Mouse (Mus musculus) myocyte (in vitro differentiated cells): ENCODE measurements around the gene Tgfb1i1. TPM values are rescaled to one million over a fixed set of nuclear protein-coding genes. Genes with fewer than 3 reads are reported as not detected.

Experiments used
- H3K27me3 ChIP-seq: one replicate; pipeline ENCODE4 v1.6.1; 2011; ENCODE audit not compliant: control insufficient read depth, insufficient read depth, insufficient read length
- H3K36me3 ChIP-seq: one replicate; pipeline ENCODE4 v1.6.1; 2011; ENCODE audit not compliant: control insufficient read depth, insufficient read depth
- H3K4me2 ChIP-seq: one replicate; pipeline ENCODE4 v1.6.1; 2011; ENCODE audit warnings: low read depth, control low read depth
- H3K4me3 ChIP-seq: one replicate; pipeline ENCODE4 v1.5.1; 2011; ENCODE audit warnings: mild to moderate bottlenecking, control low read depth, moderate library complexity
- H3K79me2 ChIP-seq: one replicate; pipeline ENCODE4 v1.6.1; 2011; ENCODE audit not compliant: control insufficient read depth, insufficient read depth
- H3ac ChIP-seq: one replicate; pipeline ENCODE4 v1.6.1; 2011; ENCODE audit not compliant: control insufficient read depth, insufficient read length
- CEBPB ChIP-seq: IDR thresholded peaks from 2 replicates; pipeline ENCODE4 v1.6.1; 2011; ENCODE audit warnings: mild to moderate bottlenecking, moderate library complexity; ENCODE audit not compliant: poor library complexity, insufficient read depth, severe bottlenecking
- E2F4 ChIP-seq: IDR thresholded peaks from one replicate; pipeline ENCODE4 v1.6.1; 2011; ENCODE audit warnings: mild to moderate bottlenecking, control low read depth, moderate library complexity; ENCODE audit not compliant: insufficient read depth
- MAX ChIP-seq: IDR thresholded peaks from one replicate; pipeline ENCODE4 v1.6.1; 2011; ENCODE audit warnings: low read depth, mild to moderate bottlenecking, control low read depth
- MYOD1 ChIP-seq, 3 experiments: IDR thresholded peaks; one replicate each; pipeline ENCODE4 v1.6.1; 2011; ENCODE audit warnings: control low read depth in 2 of 3, low read depth in 2 of 3, mild to moderate bottlenecking in 2 of 3, moderate library complexity in 1 of 3; ENCODE audit not compliant: insufficient read length in 2 of 3, control insufficient read depth in 1 of 3
- MYOG ChIP-seq, 3 experiments: IDR thresholded peaks; one replicate each; pipeline ENCODE4 v1.6.1; 2011; ENCODE audit warnings: control low read depth in 2 of 3, low read depth in 2 of 3, mild to moderate bottlenecking in 2 of 3; ENCODE audit not compliant: insufficient read length in 2 of 3, control insufficient read depth in 1 of 3, insufficient read depth in 1 of 3
- POLR2A ChIP-seq: IDR thresholded peaks from one replicate; pipeline ENCODE4 v1.6.1; 2011; ENCODE audit warnings: low read depth, mild to moderate bottlenecking, control low read depth, moderate library complexity; ENCODE audit not compliant: insufficient read length
- POLR2AphosphoS2 ChIP-seq: IDR thresholded peaks from one replicate; pipeline ENCODE4 v1.6.1; 2011; ENCODE audit warnings: low read depth, control low read depth; ENCODE audit not compliant: insufficient read length
- REST ChIP-seq: IDR thresholded peaks from one replicate; pipeline ENCODE4 v1.6.1; 2011; ENCODE audit warnings: mild to moderate bottlenecking, control low read depth, moderate library complexity; ENCODE audit not compliant: insufficient read depth, insufficient read length
- SRF ChIP-seq: IDR thresholded peaks from one replicate; pipeline ENCODE4 v1.6.1; 2011; ENCODE audit warnings: low read depth; ENCODE audit not compliant: control insufficient read depth, insufficient read length
- TCF12 ChIP-seq: IDR thresholded peaks from one replicate; pipeline ENCODE4 v1.6.1; 2011; ENCODE audit warnings: mild to moderate bottlenecking, control low read depth; ENCODE audit not compliant: poor library complexity, insufficient read depth, severe bottlenecking
- TCF3 ChIP-seq: IDR thresholded peaks from one replicate; pipeline ENCODE4 v1.6.1; 2011; ENCODE audit warnings: low read depth, control low read depth; ENCODE audit not compliant: insufficient read length
- USF1 ChIP-seq: IDR thresholded peaks from one replicate; pipeline ENCODE4 v1.6.1; 2011; ENCODE audit warnings: low read depth, mild to moderate bottlenecking, control low read depth, moderate library complexity
- polyA plus RNA-seq: library from polyadenylated mRNA; unstranded; fragments of >200 nt; fragmentation: generic; extraction: Trizol; gene quantifications from one replicate; pipeline ENCODE4 v1.2.1, GENCODE M21; 2012; ENCODE audit warnings: missing spikeins

Tgfb1i1 gene
- polyA plus RNA-seq, 1 experiment = 58.1 TPM

GRCm38 (mm10) chr7:128284047-128284446 is 37.4 kb downstream of the Tgfb1i1 start:
- Histone ChIP-seq H3K27me3 (no peaks in the 10 kb centered on the region), H3ac (no peak overlapping the region), H3K79me2 (no peaks in the 10 kb centered on the region), H3K36me3 (peaks cover 6% of the 10 kb centered on the region), H3K4me3 (no peak overlapping the region), H3K4me2 (no peak overlapping the region)
- TF ChIP-seq MYOG (IDR thresholded peaks at IDR 0.05; ENCODE audit: control insufficient read depth in 1 of 3, insufficient read depth in 1 of 3, insufficient read length in 2 of 3, low read depth in 2 of 3) (no peak), TCF12 (no peak), E2F4 (no peak), POLR2A (no peak), POLR2AphosphoS2 (no peak), REST (no peak), TCF3 (no peak), CEBPB (no peak), MYOD1 (IDR thresholded peaks at IDR 0.05; ENCODE audit: control insufficient read depth in 1 of 3, insufficient read length in 2 of 3, low read depth in 2 of 3) (no peak), MAX (no peak)

GRCm38 (mm10) chr7:128285060-128285459 is 38.4 kb downstream of the Tgfb1i1 start:
- Histone ChIP-seq H3K4me2 (no peak overlapping the region), H3K36me3 (peaks cover 6% of the 10 kb centered on the region)

GRCm38 (mm10) chr7:128288923-128289544 is 42.4 kb downstream of the Tgfb1i1 start:
- Histone ChIP-seq H3K79me2 (no peaks in the 10 kb centered on the region), H3K27me3 (no peaks in the 10 kb centered on the region), H3K36me3 (no peaks in the 10 kb centered on the region), H3K4me3 (no peak overlapping the region), H3ac (no peak overlapping the region), H3K4me2 (no peak overlapping the region)
- TF ChIP-seq USF1 (peak; percentile 28), TCF3 (no peak)

More at GRCm38 (mm10) chr7:128285060-128285459, 38.4 kb downstream of the Tgfb1i1 start:
- no peak overlapping the region for H3K4me3 ChIP-seq
- no peak overlapping the region for H3ac ChIP-seq
- no peak for TF ChIP-seq MAX
- no peak for TF ChIP-seq MYOD1 (IDR thresholded peaks at IDR 0.05; ENCODE audit: control insufficient read depth in 1 of 3, insufficient read length in 2 of 3, low read depth in 2 of 3)
- no peaks in the 10 kb centered on the region for H3K27me3 ChIP-seq
- H3K79me2 ChIP-seq = no peaks in the 10 kb centered on the region

- Histone ChIP-seq H3K4me2 (no peak overlapping the region), H3K4me3 (no peak overlapping the region), H3ac (no peak overlapping the region), H3K27me3 (no peaks in the 10 kb centered on the region), H3K79me2 (no peaks in the 10 kb centered on the region), H3K36me3 (no peaks in the 10 kb centered on the region)
- TF ChIP-seq E2F4 (no peak), CEBPB (no peak), TCF12 (no peak), POLR2AphosphoS2 (no peak), MAX (no peak), REST (no peak), MYOD1 (IDR thresholded peaks at IDR 0.05; ENCODE audit: control insufficient read depth in 1 of 3, insufficient read length in 2 of 3, low read depth in 2 of 3) (no peak), TCF3 (no peak), POLR2A (no peak), MYOG (IDR thresholded peaks at IDR 0.05; ENCODE audit: control insufficient read depth in 1 of 3, insufficient read depth in 1 of 3, insufficient read length in 2 of 3, low read depth in 2 of 3) (no peak), USF1 (no peak), SRF (no peak)
Observed at GRCm38 (mm10) chr7:128294785-128295184, 48.2 kb downstream of the Tgfb1i1 start.

GRCm38 (mm10) chr7:128296514-128296913 is 49.9 kb downstream of the Tgfb1i1 start:
- no peak for TF ChIP-seq MYOD1 (IDR thresholded peaks at IDR 0.05; ENCODE audit: control insufficient read depth in 1 of 3, insufficient read length in 2 of 3, low read depth in 2 of 3)
- TF ChIP-seq CEBPB = no peak
- TF ChIP-seq E2F4 = no peak
- TF ChIP-seq POLR2A = no peak
- no peak for TF ChIP-seq REST
- TF ChIP-seq TCF3 = no peak
- TF ChIP-seq POLR2AphosphoS2 = no peak
- TF ChIP-seq SRF = no peak
- no peak for TF ChIP-seq MAX
- no peak for TF ChIP-seq USF1
- TF ChIP-seq MYOG (IDR thresholded peaks at IDR 0.05; ENCODE audit: control insufficient read depth in 1 of 3, insufficient read depth in 1 of 3, insufficient read length in 2 of 3, low read depth in 2 of 3) = no peak
- TF ChIP-seq TCF12 = no peak
- Histone ChIP-seq H3K4me3 (no peak overlapping the region), H3K4me2 (no peak overlapping the region), H3ac (no peak overlapping the region), H3K36me3 (no peaks in the 10 kb centered on the region), H3K79me2 (no peaks in the 10 kb centered on the region), H3K27me3 (no peaks in the 10 kb centered on the region)
